Mouse (Mus musculus) olfactory bulb, adult 2 months (tissue): ENCODE measurements around the gene Odf2. TPM values are rescaled to one million over a fixed set of nuclear protein-coding genes. Genes with fewer than 3 reads are reported as not detected.
"Not testable (repeated sequence)": the region's sequence is repeated elsewhere in the genome, so short reads cannot be mapped to it uniquely, and the experiment has no call there.

Source experiments
- H3K27ac ChIP-seq: fragments of 200-500 bp; 2 replicates; pipeline ENCODE4 v1.5.1; 2012; ENCODE audit warnings: low read depth, low read length; ENCODE audit not compliant: insufficient read depth
- H3K4me1 ChIP-seq: fragments of 200-500 bp; 2 replicates; pipeline ENCODE4 v1.6.1; 2012; ENCODE audit warnings: low read length; ENCODE audit not compliant: control insufficient read depth, insufficient read depth
- H3K4me3 ChIP-seq: fragments of 200-500 bp; 2 replicates; pipeline ENCODE4 v1.5.1; 2012; ENCODE audit warnings: mild to moderate bottlenecking, low read depth, low read length, moderate library complexity; ENCODE audit not compliant: insufficient read depth
- CTCF ChIP-seq: fragments of 200-500 bp; IDR thresholded peaks from 2 replicates; pipeline ENCODE4 v1.5.1; 2012; ENCODE audit warnings: low read depth, mild to moderate bottlenecking, low read length, moderate library complexity; ENCODE audit not compliant: insufficient read depth
- POLR2A ChIP-seq: fragments of 200-500 bp; IDR thresholded peaks from 2 replicates; pipeline ENCODE4 v1.6.1; 2012; ENCODE audit warnings: mild to moderate bottlenecking, low read depth, low read length, moderate library complexity; ENCODE audit not compliant: insufficient read depth
- WGBS: fragments of 180-500 bp; shearing (Covaris S2); methylation state at CpG from one replicate; pipeline ENCODE4 v1.1.7; 2018; 5-methylcytosine and 5-hydroxymethylcytosine counted together
- polyA plus RNA-seq: library from polyadenylated mRNA; stranded (reverse); fragments of >200 nt; gene quantifications from 2 replicates; pipeline ENCODE4 v1.2.4, GENCODE M21; 2012; ENCODE audit warnings: low replicate concordance; ENCODE audit not compliant: missing spikeins, insufficient read depth, insufficient read length

The Odf2 gene
- polyA plus RNA-seq, 1 experiment, result 472 TPM

DNA sequence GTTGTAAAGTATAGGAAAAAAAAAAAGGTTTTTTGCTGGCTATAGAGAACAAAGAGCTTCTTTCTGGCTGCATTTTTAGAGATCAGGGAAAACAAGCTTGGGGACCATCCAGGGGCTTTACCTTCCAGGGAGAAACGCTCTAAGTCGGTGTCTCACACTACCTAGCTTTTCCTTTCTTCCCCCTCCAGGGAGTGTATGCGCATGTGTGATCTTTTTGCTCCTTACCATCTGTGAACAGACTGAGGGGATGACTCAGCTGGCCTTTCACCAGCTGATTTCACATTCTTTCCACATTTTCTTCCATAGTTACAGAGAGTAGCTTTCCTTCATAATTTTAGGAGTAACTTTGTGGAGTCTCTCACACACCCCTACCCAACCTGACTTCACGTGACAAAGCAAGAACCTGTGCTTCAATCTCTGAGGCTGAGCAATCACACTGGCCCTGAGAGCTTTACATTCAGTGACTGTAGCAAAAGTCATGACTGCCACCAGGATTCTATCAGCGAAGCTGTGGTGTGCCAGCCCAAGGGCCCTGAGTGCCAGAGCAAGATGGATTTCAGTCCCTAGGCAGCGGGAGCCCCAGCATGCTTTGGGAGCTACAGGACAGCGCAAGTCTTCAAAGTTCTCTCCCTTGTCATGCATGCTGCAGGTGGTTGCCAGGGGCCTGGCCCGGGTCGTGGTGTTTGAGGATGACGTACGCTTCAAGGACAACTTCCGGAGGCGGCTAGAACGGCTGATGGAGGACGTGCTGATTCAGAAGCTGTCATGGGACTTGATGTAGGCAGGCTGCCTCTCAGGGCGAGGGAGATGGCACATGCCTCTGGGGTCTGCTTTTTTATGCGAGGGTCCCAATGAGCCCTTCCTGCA is 8.8 kb upstream of the Odf2 start:
- no peak for TF ChIP-seq POLR2A
- TF ChIP-seq CTCF, result no peak
- H3K4me1 ChIP-seq, result peaks cover 9% of the 10 kb centered on the region
- H3K4me3 ChIP-seq, result no peak overlapping the region
- H3K27ac ChIP-seq, result no peak overlapping the region
- WGBS, result 67% methylated on average over 17 of the region's 17 CpGs

DNA sequence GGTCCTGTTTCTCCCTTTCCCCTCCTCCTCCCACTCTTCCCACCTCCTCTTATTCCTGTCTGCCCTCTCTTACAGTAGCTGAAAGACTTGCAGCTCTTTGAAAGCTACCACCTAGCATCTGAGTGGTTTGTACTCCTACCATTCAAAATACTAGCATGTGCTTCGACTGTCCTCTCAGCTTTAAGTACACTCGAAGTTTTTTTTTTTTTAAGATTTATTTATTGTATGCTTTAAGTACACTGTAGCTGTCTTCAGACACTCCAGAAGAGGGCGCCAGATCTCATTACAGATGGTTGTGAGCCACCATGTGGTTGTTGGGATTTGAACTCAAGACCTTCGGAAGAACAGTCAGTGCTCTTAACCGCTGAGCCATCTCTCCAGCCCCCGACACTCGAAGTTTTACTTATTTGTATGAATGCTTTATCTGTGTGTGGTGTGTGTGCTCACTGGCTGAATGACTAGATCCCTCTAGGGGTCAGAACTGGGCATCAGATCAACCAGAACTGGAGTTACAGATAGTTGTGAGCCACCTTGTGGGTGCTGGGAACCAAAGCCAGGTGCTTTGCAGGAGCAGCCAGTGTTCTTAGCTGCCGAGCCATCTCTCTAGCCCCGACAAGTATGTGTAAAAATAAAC is 2.2 kb upstream of the Odf2 start:
- peaks cover 18% of the 10 kb centered on the region for H3K4me1 ChIP-seq
- WGBS, result 83% methylated on average over 9 of the region's 9 CpGs
- not testable (repeated sequence) for H3K4me3 ChIP-seq, H3K27ac ChIP-seq

DNA sequence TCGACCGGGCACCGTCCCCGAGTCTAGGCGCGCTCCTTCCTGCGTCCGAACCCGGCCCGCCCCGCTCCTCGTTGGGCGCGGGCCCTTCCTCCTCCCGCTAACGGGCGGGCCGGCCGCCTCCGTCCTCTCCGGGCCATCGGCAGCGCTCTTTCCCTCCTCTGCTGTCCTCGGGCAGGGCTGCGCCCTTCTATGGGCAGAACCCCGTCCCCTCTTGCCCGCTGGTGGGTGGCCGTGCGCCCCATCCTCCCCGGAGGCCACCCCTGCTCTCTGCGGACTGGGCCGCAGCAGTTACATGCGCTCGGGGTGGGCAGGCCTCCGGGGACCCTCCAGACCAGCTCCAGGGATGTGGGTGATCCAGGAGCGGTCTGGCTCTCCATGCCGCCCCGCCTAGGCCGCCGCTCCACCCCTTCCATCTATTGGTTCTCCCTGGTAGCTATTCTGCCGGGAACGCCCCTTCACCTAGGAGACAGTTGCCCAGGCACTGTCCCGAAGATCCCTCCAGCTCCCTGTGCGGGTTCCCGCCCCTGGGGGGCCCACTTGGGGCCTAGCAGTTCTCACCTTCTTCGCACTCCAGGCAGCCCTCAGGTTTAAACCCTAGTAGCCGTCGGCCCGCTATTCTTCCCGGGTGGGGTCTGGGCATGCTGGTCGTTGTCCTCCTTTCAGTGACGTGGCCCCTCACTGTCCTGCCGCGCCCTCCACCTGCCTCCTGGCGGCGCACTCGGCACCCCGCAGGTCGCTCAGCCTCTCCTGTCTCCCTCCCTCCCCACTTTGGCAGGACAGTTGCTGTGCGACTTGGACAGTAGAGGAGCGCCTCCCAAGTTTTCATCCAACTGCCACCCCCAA is 1.2 kb downstream of the Odf2 start:
- H3K27ac ChIP-seq, result no peak overlapping the region
- peak; percentile 13; the same call in 1 of the 2 replicates for TF ChIP-seq CTCF
- TF ChIP-seq POLR2A, result no peak; the same call in 1 of the 2 replicates
- H3K4me3 ChIP-seq, result peak overlapping the region; percentile 76
- peaks cover 20% of the 10 kb centered on the region for H3K4me1 ChIP-seq
- under 1% methylated on average over 61 of the region's 61 CpGs for WGBS

DNA sequence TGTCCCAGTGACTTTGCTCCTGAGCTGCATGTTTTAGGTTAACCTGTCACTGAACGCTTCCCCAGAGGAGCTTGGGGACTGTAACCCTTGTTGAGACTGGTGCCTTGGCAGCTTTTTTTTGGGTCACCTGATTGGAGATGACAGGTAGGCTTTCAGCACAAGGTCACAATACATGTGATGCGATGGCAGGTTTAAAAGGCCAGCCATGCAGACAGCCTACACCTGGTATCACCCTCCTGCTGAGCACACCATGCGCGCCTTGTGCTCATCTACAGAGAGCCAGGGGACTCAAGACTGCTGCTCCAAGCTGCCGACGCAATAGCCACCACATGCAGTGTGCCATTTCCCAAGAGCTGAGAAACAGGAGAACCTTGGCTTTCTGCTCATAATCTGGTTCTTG is 2.8 kb downstream of the Odf2 start:
- TF ChIP-seq POLR2A (no peak), CTCF (no peak)
- Histone ChIP-seq H3K4me3 (no peak overlapping the region), H3K27ac (no peak overlapping the region), H3K4me1 (peaks cover 20% of the 10 kb centered on the region)
- 87% methylated on average over 6 of the region's 6 CpGs for WGBS

DNA sequence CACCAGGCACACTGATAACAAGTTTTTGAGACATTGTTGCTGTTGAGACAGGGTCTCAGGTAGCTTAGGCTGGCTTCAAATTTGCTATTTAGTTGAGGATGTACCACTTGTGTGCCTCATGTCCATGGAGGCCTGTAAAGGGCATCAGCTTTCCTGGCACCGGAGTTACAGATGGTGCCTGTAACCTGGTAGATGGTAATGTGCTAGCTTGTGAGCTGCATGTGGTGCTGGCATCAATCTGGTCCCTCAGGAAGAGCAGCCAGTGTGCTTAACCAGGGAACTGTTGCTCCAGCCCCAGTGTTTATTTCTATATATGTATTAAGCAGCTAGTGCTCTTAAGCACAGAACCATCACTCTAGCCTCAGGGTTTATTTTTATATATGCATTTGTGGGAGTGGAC is 7.0 kb downstream of the Odf2 start:
- Histone ChIP-seq H3K27ac (no peak overlapping the region), H3K4me1 (peaks cover 9% of the 10 kb centered on the region), H3K4me3 (no peak overlapping the region)
- TF ChIP-seq CTCF, result no peak
- no peak for TF ChIP-seq POLR2A
- 90% methylated on average over 1 of the region's 1 CpGs for WGBS

DNA sequence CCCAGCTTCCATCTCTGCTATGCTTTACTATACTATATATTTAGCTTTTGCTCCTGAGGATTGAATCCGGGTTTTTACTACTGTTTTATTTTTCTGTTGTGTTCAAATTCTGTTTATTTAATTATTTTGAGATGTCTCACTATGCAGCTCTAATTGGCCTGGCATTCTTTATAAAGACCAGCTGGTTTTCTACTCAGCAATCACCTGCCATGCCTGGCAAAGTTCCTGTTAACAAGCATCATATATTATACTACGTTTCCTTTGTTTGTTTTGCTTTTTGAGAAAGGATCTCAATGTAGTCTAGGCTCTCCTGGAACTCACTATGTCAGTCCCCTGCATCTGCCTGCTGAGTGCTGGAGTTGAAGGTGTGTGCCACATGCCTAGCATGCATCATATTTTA is 8.3 kb downstream of the Odf2 start:
- 71% methylated on average over 2 of the region's 2 CpGs for WGBS
- no peak for TF ChIP-seq POLR2A
- TF ChIP-seq CTCF, result no peak
- H3K4me3 ChIP-seq, result no peak overlapping the region
- no peak overlapping the region for H3K27ac ChIP-seq
- no peaks in the 10 kb centered on the region for H3K4me1 ChIP-seq

DNA sequence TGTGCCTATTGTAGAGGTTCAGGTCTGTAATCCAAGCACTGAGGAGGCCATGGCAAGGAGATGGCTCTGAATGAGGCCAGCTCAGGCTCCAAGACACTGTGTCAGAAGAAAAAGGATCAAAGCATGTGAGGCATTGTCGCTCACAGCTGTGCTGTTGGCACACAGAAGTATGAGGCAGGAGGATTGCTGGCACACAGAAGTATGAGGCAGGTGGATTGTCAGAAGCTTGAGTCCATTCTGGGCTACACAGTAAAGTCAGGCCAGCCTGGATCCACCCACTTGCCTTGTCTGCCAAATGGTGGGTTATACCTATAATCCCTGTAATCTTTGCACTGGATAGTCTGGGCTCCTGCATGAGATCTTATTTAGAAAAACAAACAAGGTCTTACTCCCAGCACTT is 9.1 kb downstream of the Odf2 start:
- TF ChIP-seq POLR2A (no peak), CTCF (no peak)
- Histone ChIP-seq H3K4me1 (no peaks in the 10 kb centered on the region), H3K4me3 (no peak overlapping the region), H3K27ac (no peak overlapping the region)
- WGBS, result 96% methylated on average over 1 of the region's 1 CpGs

DNA sequence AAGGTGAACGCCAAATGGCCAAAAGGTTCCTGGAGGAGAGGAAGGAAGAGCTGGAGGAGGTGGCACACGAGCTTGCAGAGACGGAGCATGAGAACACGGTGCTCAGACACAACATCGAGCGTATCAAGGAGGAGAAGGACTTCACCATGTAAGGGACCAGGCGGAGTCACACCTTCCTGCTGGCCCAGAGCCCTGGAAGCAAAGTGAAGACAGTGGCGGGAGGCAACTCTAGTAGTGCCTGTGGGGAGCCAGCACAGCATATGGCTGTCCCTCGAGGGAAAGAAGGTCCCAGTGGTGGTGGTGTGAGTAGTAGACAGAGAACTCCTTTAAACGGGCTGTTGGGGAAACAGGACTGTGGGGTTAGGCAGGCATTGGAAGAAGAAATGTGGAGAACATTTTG is 13.2 kb downstream of the Odf2 start:
- WGBS, result 89% methylated on average over 10 of the region's 10 CpGs
- Histone ChIP-seq H3K4me3 (no peak overlapping the region), H3K27ac (no peak overlapping the region), H3K4me1 (no peaks in the 10 kb centered on the region)
- no peak for TF ChIP-seq POLR2A
- TF ChIP-seq CTCF, result no peak

DNA sequence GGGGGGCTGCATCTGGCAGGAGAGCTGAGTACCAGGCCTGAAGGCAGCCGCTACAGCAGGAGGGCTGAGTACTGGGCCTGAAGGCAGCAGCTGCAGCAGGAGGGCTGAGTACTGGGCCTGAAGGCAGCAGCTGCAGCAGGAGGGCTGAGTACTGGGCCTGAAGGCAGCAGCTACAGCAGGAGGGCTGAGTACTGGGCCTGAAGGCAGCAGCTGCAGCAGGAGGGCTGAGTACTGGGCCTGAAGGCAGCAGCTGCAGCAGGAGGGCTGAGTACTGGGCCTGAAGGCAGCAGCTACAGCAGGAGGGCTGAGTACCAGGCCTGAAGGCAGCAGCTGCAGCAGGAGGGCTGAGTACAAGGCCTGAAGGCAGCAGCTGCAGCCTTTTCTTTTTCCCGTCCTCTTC is 19.1 kb downstream of the Odf2 start:
- H3K27ac ChIP-seq, H3K4me1 ChIP-seq: not testable (repeated sequence)
- 79% methylated on average over 2 of the region's 2 CpGs for WGBS

More for the DNA sequence above, 19.1 kb downstream of the Odf2 start:
- not testable (repeated sequence) for H3K4me3 ChIP-seq
